Mouse (Mus musculus) embryonic fibroblast, embryonic 13.5 days (primary cell): ENCODE data around the gene Wdcp.

Experiments used
- CTCF ChIP-seq: IDR thresholded peaks from 2 replicates; pipeline ENCODE4 v1.5.1; 2011; ENCODE audit warnings: mild to moderate bottlenecking, control low read depth, low read length, moderate library complexity, borderline replicate concordance; ENCODE audit not compliant: insufficient read depth
- POLR2A ChIP-seq: IDR thresholded peaks from 2 replicates; pipeline ENCODE4 v1.6.1; 2011; ENCODE audit warnings: low read depth, mild to moderate bottlenecking, control low read depth, low read length, moderate library complexity

DNA sequence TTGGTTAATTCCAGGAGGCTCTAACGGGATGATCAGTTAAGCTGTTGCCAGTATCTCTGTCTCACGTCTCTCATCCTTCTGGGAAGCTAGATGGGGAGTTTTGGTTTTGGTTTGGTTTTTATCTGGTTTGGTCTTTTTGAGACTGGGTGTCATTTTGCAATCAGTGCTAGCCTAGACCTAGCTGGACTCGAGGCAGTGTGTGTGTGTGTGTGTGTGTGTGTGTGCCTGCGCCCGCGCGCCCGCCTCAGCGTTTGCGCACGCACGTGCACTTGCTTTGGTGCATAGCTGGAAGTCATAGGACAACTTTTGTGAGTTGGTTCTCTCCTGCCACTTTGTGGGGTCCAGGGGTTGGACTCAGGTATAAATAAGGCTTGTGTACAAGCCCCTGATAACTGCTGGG lies 638 bp downstream of the Wdcp start:
- no peak for TF ChIP-seq POLR2A
- no peak for TF ChIP-seq CTCF
